Mouse (Mus musculus): ENCODE data around the gene Fntb.

GRCm38 (mm10) chr12:76885103-76885502 lies 119.7 kb downstream of the Fntb start:
- TF ChIP-seq CTCF (IDR thresholded peaks at IDR 0.05), result no peak
- TF ChIP-seq EP300 (IDR thresholded peaks at IDR 0.05), result no peak
